Mouse (Mus musculus) frontal cortex, postnatal 36 days (tissue): ENCODE data around the gene Dnah11.
A peak's percentile ranks its signal among the peaks of the same experiment; 100 is the strongest.

ENCODE experiments used
- DNase-seq, 2 experiments: peaks; one replicate each; pipeline ENCODE4 v3.0.0; 2022; ENCODE audit warnings: low spot score in 2 of 2

The Dnah11 gene

GRCm38 (mm10) chr12:118085291-118085690 is 113.6 kb downstream of the Dnah11 start:
- DNase-seq = no peak

GRCm38 (mm10) chr12:118084806-118085205 is 114.0 kb downstream of the Dnah11 start:
- DNase-seq = no peak

- DNase-seq = no peak
Measured at GRCm38 (mm10) chr12:118084134-118084533, 114.7 kb downstream of the Dnah11 start.

GRCm38 (mm10) chr12:118080441-118080840 is 118.4 kb downstream of the Dnah11 start:
- DNase-seq = no peak

- DNase-seq = no peak
Measured at GRCm38 (mm10) chr12:118078434-118078989, 120.3 kb downstream of the Dnah11 start.

- DNase-seq = no peak
Measured at GRCm38 (mm10) chr12:118076802-118077201, 122.0 kb downstream of the Dnah11 start.

- DNase-seq = no peak
Measured at GRCm38 (mm10) chr12:118072181-118072872, 126.5 kb downstream of the Dnah11 start.

- no peak for DNase-seq
Measured at GRCm38 (mm10) chr12:118071667-118072066, 127.2 kb downstream of the Dnah11 start.

GRCm38 (mm10) chr12:118068785-118069184 is 130.1 kb downstream of the Dnah11 start:
- no peak for DNase-seq

- DNase-seq = no peak
Measured at GRCm38 (mm10) chr12:118062343-118062742, 136.5 kb downstream of the Dnah11 start.

GRCm38 (mm10) chr12:118056876-118057275 is 142.0 kb downstream of the Dnah11 start:
- peak; percentile 22 to 50 for DNase-seq

- DNase-seq = no peak
Measured at GRCm38 (mm10) chr12:118045381-118045780, 153.5 kb downstream of the Dnah11 start.

GRCm38 (mm10) chr12:118043130-118043647 is 155.7 kb downstream of the Dnah11 start:
- no peak for DNase-seq

- no peak for DNase-seq
Measured at GRCm38 (mm10) chr12:118042196-118042595, 156.6 kb downstream of the Dnah11 start.

GRCm38 (mm10) chr12:118034990-118035389 is 163.9 kb downstream of the Dnah11 start:
- DNase-seq = no peak

GRCm38 (mm10) chr12:118025771-118026170 is 173.1 kb downstream of the Dnah11 start:
- no peak for DNase-seq

GRCm38 (mm10) chr12:118018936-118019335 is 179.9 kb downstream of the Dnah11 start:
- DNase-seq = no peak

- no peak for DNase-seq
Measured at GRCm38 (mm10) chr12:118013872-118014271, 185.0 kb downstream of the Dnah11 start.

- DNase-seq = no peak
Measured at GRCm38 (mm10) chr12:118011921-118012320, 186.9 kb downstream of the Dnah11 start.

GRCm38 (mm10) chr12:117994938-117995337 is 203.9 kb downstream of the Dnah11 start:
- no peak for DNase-seq

GRCm38 (mm10) chr12:117993499-117993898 is 205.3 kb downstream of the Dnah11 start:
- DNase-seq = peak; percentile 26 to 52

- DNase-seq = no peak
Measured at GRCm38 (mm10) chr12:117989018-117989828, 209.6 kb downstream of the Dnah11 start.
